Mouse (Mus musculus) CD4-positive, CD25-positive, alpha-beta regulatory T cell, adult 4 months (primary cell): Measurements from ENCODE around the gene Gm34302. TPM values are rescaled to one million over a fixed set of nuclear protein-coding genes. Genes with fewer than 3 reads are reported as not detected.
"Not testable (repeated sequence)": the region's sequence is repeated elsewhere in the genome, so short reads cannot be mapped to it uniquely, and the experiment has no call there.

Source experiments
- ATAC-seq: one replicate; pipeline ENCODE4 v1.8.0; 2017
- polyA plus RNA-seq, 2 experiments: library from polyadenylated mRNA; unstranded; fragments of 100-300 nt; shearing (Covaris generic); gene quantifications; one replicate each; pipeline ENCODE4 v1.2.1; 2017

Gene Gm34302
- not detected for polyA plus RNA-seq

DNA sequence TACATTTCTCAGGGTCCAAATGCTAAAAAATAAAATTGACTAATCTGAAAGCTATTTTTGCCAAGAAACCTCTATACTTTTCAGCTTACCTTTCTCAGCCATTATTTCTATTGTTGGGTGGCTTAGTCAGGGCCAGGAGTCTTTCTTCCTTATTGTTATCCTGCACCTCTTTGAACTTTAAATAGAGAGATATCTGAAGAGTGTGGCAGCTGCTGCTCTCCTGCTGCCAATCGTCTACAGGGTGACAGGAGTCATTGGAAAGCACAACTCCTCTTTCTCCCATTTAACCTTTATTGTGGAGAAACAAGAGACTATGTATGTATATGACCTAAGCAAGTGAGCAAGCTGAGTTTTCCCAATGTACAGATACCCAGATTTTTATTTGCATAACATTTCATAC lies at the start of gene Gm34302:
Gm34302 (minus strand) TSS at position 154 of the 400 bp plus-strand sequence.
- no peak for ATAC-seq

DNA sequence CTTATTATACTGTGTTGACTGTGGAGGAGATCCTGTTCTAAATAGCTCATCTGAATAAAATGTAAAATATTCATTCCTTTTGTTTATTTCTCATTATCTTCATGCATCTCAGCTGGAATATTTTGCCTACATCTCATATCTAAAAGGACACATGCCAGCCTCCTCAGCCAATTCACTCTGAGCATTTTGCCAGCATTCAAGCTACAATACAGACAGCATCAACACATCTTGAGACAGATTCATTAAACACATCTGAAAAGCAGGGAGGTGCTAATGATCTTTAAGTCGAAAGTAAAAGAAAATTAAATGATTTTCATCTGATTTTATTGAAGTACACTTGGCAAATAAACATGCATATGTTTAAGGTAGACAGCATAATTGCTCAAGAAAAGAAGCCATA lies 48.2 kb upstream of the Gm34302 start:
- no peak for ATAC-seq

DNA sequence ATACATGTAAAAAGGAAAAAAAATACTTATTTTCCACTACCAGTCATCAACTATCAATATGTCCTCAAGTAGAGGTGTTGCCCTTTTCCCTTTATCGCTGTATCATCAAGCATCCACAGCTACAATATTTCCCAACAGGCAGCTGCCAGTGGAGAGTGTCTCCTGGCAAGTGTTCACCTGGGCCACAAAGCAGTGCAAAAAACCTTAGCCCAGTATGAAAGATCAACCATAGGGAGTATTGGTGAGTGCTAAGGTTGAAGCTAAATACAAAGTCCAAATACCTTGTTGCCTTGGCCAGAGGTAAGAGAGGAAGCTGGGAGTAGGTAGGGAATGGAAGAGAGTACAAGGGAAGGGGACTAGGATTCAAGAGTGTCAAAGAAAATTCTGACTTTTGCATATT lies 34.0 kb upstream of the Gm34302 start:
- no peak for ATAC-seq

DNA sequence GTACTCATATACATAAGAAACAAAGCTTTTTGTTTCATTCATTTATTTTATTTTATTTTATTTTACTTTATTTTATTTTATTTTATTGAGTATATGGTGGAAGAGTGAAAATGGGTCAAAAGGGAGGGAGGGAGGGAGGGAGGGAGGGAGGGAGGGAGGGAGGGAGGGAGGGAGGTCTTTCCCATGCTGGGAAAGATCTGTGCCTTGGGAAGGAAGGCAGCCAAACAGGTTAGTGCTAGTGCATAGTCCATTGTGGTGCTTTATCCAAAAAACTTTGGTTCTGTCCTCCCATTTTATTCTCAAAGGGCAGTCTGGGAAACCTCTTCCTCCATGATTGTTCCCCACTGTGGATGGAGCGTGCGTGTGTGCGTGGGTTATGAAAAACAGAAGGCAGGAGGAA lies 32.6 kb upstream of the Gm34302 start:
- not testable (repeated sequence) for ATAC-seq

DNA sequence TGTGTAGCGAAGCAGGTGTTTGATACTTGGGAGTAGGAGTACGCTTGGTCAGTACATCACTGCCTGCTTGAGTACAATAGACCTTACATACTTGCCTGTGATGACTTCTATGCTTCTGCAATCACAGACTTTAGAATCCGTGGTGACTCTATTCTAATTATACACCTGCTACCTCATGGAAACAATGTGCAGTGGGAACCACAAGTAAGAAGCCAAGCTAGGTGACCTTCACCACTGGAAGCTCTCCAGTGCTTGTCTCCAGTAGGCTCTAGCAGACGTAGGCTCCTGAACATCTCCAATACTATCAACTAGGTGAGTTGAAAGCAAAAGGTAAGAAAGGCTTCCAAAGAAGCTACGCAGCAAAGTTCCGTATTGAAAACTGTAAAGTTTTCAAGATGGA lies 27.6 kb upstream of the Gm34302 start:
- no peak for ATAC-seq

DNA sequence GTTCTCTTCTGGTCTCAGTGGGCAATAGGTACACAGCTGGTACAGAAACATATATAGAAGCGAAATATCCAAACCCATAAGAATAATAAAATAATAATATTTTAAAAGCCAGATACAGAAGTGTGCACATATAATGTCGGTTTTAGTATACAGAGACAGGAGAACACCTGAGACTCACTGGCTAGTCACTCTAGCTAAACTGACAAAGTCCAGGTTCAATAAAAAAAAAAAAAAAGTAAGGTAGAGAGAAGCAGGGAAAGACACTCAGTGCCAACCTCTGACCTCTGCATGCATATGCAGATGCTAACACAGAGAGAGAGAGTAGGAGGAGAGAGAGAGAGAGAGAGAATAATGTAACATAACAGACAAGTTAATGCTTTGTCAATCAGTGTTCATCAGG lies 25.8 kb upstream of the Gm34302 start:
- no peak for ATAC-seq

DNA sequence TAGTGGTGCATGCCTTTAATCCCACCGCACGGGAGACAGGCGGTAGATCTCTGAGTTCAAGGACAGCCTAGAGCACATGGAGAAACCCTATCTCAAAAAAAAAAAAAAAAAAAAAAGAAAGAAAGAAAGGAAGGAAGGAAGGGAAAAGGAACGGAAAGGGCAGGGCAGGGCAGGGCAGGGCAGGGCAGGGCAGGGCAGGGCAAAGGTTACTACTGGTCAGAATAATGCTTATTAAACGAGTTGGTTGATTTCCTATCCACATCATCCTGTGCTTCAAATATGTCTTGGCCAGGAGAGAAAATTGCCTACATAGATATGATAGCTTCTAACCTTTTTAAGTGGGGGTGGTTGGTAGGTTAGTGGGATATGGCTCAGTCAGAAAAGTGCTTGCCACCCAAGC lies 25.2 kb upstream of the Gm34302 start:
- ATAC-seq = no peak

DNA sequence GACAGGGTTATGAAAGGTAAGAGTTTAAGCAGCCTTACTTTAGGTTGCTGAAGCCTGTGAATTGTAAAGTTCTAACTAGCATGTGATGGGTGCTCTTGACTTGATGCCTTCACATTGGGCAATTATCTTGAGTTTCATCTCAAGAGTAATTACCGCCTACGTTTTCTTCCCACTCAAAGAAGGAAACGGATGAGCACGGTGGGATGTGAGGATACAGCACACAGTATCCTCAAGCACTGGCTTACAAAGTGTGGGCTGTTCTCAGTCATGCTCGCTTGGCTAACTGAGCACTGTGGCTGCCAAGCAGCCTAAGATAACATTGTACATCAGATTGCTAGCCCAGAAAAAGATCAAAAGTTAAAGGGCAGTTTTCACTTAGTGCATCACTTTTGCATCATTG lies 20.8 kb upstream of the Gm34302 start:
- no peak for ATAC-seq

DNA sequence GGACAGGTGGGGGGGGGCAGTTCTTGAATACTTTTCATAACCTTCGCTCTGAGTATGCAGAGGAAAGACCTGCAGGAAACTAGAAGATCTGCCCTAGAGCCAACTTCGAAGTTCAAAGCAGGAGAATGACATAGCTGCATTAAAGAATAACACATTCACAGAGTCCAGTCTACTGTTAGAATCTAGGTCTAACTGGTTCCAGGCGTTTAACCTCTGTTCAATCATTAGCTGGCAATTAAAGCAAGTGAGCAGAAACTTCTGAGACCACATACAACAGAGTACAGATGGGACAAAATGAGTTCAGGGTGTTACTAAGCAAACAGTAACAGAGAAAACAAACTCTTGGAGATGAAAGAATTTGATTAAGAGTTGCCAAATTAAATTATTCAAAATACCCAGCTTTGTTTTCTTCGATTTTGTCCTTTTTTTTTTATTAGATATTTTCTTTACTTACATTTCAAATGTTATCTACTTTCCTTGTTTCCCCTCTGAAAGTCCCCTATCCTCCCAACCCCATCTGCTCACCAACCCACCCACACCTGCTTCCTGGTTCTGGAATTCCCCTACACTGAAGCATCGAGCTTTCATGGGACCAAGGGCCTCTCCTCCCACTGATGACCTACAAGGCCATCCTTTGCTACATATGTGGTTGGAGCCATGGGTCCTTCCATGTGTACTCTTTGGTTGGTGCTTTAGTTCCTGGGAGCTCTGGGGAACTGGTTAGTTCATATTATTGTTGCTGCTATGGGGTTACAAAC lies 11.1 kb upstream of the Gm34302 start:
- no peak for ATAC-seq

DNA sequence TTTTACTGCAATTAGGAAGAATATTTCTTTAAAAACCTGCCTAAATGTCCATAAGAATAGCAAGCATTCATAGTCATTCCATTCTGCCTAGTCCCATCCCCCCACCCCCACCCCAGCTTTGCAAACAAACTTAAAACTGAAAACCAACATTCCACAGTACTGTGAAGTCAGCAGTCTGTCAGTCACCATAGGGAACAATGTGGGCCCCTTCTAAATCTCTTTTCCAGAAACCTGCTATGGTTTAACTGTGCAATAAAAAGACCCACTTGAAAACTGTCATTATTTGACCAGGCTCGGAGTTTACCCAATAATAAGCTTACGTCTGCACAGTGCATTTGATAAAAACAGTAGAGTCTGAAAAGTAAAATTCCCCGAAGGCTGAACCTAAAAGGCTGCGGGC lies 9.9 kb upstream of the Gm34302 start:
- ATAC-seq = no peak

DNA sequence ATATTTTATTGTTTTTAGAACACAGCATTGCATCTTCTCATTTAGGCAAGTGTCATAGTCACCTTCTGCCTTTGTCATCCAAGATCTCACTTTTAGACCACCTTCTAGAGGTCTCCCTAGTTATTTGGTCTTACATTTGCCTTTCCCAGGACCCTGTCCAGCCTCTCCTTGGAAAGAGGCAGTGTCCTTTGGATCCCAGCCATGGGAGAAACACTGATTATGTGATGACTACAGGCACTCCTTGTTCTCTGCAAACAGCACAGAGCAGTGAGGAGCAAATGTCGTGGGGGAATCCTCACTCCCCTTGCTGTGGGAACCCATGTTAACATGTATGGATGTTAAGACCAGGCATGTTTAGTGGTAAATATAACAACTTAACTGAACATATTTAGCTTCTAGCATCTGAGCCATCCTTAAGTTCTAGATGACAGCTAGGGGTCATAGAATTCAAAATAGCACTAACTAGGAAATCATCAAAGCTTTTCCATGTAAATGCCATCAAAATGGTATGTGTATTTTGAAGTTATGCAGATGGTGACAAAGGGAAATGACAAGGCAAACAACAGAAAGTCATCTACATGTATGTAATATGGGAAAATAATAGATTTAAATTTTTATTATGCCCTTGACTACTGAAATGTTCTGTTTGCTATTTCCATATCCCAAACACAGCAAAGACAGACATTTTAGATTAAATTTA lies 43.1 kb downstream of the Gm34302 start:
- no peak for ATAC-seq

DNA sequence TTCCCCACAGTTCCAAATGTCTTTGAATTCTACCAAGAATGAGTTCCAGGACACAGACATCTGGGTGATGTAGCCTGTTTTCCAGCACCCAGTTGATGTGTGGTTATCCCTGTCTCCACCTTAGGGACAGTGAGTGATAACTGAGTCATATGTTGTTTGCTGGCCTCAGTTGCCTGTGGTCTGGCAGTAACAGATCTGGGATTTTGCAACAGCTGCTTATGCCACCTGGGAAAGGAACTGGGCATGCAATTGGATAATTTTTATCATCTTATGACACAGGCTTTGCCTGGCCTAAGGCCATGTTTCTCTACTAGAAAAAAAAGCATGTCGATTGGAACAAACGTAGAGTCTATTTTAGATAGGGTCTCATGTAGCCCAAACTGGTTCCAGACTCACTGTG lies 43.9 kb downstream of the Gm34302 start:
- ATAC-seq = no peak

DNA sequence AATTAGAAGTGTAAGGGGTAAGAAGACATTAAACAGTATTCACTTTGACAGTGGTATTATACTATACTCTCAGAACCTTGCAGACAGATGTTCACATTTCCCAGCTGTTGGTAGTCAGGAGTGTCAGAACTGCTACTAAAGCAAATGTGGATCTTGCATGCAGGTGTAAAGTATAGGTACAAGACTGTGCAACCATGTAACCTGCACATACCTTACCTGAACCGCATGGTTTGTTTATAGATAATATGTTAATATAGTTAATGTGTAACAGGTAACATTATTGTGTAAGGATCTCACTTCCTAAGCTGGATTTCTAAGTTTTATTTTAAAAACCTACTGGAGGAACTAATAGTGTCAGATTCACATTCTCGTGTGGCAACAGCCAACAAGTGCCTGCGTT lies 44.8 kb downstream of the Gm34302 start:
- ATAC-seq = no peak

Other genes starting within 250 kb of the Gm34302 start
- not detected for gene Mme, start 242.3 kb downstream of the Gm34302 start, polyA plus RNA-seq